Mouse (Mus musculus) left cerebral cortex, adult 11 months (tissue): ENCODE results near the gene Hadha.

Experiments
- DNase-seq: peaks from one replicate; pipeline ENCODE4 v3.0.0; 2022; ENCODE audit warnings: low spot score

Gene Hadha

DNA sequence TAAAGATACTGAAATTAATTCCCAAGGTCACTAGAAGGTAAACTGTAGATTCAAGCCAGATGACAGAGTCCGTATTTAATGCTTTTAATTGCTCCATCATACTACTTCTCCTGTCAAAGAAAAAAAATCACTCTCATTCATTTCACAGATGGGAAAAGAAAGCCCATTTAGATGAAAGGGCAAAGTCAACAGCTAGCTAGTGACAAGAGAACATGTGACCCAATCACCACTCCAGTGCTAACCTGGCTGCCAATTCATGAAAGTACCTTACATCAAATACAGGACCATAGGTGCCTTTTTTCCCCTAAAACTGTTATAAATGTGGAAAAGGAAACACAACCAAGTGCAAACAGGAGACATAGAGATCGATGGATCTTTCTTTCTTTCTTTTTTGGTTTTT is 1.7 kb downstream of the Hadha start:
- DNase-seq, result no peak

DNA sequence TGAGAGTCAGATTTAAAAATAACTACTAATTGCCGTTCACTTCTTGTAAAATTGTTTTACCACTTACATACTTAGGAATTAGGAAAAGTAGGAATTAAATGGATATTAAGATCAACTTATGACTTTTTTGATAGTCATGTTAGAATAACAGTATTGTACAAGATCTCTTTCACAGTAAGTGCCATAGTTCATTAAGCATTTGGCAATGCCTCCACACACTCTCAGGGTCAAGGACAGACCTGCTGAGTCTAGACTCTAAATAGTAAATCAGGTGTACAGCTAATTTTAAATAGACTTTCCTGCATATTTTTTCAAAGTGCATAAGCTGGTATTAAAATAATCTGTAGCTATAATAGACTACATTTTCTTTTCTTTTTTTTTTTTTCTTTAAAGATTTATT is 2.5 kb downstream of the Hadha start:
- no peak for DNase-seq

DNA sequence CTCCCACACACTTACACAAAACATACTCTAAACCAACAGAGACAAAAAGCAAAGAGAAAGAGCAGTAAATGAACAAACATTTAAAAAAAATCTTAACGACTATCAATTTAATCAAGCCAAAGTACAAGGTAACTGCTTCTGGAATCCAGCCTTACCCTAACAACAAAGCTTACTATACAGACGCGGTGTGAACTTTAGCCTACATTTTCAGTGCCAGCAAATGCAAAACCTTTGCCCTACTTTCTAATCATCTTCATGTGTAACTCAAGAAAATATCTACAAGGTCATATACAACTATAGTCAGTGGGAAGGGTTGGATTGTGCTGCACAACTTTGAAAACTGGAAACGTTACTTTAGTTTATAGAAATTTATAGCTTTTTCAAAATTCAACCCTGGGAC is 3.0 kb downstream of the Hadha start:
- no peak for DNase-seq

DNA sequence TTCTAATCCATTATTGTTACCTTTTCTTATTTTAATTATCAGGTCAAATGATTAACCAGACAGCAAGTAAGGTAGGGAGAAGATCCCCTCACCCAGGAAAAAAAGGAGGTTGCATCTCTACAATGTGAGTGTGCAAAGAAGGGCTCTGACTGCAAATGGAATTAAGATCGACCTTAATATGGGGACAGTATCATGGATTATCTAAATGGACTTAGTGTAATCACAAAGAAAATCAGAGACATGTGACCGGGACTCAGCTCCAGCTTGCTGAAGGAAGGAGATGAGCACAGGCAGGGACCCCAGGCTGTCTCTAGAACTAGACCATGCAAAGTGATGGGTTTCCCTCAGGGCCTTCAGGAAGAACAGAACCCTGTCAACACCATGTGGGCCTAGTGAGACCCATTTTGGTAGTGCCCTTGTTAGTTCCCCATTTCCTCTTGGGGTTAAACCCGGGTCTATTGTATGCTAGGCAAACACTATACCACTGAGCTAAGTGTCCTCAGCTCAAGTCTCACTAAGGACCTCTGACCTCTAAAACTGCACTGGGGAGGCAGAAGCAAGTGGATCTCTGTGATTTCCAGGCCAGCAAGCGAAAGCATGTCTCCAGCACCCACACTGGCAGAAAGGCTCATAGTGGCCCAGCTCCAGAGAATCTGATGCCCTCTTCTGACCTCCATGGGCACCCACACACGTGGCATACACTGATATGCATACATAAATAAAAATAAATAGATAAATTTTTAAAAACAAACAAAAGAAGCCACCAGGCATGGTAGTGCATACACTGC is 6.6 kb downstream of the Hadha start:
- no peak for DNase-seq

DNA sequence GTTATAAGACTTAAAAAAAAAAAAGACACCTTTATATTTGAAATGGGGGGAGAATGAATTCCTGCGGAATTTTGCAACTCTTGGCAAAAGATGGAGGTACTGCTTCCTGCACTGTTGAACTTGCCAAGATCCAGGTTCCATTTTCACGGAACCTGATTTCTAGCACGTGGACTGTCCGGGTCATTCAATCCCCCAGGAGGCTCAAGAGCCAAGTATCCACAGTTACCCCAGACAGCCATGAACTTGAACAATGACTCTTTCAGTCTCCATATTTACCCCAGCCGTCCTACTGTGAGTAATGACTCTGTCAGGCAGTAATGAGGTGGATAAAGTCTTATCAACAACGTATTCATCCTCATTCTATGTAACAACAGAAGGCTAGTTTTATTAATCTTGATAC is 8.4 kb downstream of the Hadha start:
- DNase-seq, result no peak

DNA sequence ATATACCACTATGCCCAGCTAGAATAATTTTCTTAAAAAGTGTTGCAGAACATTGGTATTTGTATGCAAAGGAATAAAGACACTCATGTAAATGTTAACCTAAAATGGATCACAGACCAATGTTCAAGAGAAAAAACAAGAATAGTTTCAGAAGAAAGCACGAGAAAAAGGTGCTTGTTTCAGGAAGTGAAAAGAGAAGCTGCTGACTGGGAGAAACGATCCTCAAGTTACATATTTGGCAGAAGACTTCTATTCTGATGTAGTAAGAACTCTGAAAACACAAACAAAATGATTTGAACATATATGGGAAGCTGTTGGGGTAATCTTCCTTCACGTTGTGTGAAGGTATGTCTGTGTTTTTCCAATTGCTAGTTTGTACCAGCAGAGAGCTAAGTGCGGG is 16.8 kb downstream of the Hadha start:
- no peak for DNase-seq

DNA sequence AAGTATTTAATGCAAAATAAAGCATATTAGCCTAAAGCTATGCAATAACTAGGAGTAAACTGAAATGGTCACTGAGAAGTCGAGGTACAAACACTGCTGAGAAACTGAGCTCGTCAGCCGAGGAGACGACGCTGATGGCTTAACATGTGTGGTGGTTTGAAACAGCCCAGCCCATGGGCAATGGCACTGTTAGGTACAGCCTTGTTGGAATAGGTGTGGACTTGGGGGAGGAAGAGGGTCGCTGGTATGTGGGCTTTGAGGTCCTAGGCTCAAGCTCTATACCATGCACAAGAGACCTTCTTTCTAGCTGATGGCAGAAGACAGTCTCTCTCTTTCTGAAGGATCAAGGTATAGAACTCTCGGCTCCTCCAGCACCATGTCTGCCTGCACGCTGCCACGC is 17.7 kb downstream of the Hadha start:
- no peak for DNase-seq

DNA sequence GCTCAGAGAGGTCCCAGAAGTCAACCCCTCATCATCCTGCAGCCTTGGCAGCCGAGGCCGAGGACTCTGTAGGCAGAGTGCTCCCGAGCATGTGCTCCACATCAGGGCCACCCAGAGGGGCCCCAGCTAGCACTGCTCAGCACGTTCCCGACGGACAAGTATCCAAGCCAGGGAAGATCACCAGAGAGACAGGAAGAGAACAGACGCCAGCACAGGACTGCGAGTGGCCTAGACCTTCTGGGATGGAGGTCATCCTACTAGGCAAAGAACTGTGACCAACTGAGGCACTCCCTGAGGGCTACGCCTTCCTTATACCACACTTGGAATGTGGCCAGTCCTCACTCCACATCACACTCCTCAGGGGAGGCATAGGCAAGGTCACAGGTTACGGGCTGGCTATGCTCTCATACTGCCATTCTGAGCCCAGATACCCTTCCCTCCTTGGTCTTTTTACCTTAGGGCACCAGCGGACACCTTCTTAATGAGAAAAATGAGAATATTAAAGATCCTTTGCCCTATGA is 19.2 kb downstream of the Hadha start:
- DNase-seq, result no peak

DNA sequence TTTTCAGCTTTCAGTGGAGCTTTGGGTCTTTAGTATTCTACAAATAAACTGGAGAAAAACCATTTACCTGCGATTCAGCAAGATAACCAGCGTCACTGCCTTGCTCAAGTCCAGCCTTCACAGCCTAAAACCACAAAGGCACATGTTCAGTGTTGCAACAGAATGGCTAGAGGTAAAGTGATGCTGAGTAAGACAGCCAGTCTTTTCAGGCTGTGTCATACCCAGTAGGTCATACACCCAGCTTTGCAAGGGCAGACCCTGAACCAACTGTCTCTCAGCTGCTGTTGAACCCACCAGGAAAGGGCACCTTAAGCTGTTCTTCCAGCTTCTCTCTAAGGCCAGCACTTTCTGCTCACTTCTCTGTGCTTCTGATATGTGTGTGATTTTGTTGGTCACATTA is 22.8 kb downstream of the Hadha start:
- no peak for DNase-seq

DNA sequence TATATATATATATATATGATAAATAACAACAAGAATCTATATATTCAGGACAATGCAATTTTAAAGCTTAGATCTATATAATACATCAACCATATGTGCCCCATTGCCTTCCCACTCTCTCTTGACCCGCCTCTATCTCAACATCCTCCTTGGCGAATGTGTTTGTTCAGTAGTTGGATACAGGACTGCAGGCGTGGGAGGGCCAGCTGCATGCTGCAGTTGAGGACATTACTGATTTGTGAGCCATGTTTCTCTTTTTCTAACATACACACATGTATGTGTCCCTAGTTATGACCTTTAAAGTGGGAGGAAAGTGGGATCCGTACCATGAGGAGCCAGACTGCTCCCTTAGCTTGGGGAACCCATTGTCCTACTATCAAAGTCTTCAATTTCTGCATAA is 23.7 kb downstream of the Hadha start:
- DNase-seq, result no peak

DNA sequence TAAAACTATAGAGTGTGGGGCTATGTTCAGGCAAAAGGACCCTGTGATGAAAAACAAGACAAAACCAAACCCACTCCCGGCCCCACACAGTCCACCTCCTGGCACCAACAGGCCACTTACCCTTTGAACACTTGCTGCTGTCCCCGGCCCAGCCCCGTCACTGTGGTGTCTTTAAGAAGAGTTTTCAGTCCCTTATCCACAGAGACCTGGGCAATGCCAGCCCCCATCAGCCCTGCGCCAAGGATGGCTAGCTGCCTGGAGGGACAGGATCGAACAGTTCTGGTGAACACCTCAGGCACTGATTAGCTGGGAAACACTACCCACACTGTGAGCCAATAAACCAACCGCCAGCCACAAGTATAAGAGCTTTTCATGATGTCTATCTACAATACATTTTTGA is 26.3 kb downstream of the Hadha start:
- no peak for DNase-seq

DNA sequence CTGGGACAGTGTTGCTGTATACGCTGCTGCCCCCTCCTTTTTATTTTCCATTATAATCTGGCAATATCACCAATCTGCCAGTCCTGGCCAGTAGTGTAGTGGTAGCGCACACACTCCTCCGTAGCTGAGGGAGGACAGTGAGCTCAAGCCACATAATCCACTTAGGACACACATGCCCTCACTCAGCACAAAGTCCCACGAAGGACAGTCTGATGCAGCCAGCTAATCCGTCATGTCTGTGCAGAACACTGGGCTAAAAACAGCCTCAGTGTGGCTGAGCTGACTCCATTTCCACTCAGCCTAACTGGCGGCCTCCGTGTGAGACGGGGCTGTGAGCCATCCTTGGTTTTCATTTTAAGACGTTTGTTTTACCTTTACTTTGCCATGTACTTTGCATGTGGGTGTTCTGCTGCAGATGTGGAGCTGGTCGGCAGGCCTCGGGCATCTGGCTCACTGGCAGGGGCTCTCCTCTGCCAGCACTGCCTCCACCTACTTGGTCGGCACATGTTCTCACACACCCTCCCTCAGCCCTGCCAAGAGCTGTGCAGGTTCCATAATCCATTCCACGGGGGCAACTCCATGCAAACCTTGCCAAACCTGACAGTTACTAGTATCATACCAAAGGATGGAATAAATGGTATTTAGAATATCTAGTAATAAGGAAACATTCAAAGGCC is 26.9 kb downstream of the Hadha start:
- no peak for DNase-seq

DNA sequence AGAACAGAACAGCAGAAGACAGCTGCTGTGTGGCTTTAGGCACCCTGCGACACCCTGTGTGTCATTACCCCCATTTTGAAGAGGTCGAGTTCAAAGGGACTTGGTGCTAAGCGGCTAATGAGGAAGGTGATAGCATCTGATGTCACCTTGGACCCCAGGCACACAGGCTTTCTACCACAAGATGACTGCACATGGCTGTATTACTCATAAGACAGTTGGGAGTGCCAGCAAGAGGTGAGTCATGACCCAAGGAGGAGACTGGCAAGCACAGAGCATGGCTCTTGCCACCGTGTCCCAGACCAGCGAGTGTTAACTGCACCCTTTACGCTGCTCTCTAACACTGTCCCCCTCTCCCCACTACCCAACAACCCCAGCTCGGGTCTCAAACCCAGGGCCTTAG is 28.2 kb downstream of the Hadha start:
- no peak for DNase-seq

DNA sequence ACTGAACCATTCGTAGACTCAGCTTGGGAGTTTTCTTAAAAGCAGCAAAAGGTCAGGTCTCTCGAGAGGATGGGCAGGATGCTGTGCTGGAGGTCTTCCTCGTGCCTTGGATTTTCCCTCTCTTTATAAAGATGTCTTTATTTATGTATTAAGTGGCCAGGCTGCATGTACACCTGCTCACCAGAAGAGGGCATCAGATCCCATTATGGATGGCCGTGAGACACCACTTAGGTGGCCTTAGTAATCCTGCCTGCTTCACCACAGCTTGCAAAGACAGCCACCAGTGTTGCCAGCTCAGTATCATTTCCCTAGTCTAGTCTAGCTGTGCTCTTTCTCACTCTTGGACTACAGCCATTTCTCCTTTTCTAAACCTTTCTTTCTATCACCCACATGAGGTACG is 29.4 kb downstream of the Hadha start:
- no peak for DNase-seq

DNA sequence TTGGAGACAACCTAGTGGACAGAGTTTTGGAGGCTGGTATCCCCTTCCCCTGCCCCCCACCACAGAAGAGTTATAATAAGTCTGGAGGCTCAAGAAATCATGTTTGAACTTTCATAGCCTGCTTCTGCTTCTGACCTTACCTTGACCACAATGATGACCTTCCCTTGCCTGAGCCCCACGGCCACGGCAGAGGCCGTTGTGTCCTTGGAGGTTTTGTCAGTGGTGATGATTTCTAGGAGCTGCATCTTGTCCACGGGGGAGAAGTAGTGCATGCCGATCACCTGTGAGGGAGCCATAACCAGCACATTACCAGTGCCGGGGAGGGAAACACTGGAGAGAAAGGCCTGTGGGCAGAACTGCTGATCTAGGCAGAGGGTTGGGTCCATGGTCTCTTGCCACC is 32.5 kb downstream of the Hadha start:
- DNase-seq, result no peak

DNA sequence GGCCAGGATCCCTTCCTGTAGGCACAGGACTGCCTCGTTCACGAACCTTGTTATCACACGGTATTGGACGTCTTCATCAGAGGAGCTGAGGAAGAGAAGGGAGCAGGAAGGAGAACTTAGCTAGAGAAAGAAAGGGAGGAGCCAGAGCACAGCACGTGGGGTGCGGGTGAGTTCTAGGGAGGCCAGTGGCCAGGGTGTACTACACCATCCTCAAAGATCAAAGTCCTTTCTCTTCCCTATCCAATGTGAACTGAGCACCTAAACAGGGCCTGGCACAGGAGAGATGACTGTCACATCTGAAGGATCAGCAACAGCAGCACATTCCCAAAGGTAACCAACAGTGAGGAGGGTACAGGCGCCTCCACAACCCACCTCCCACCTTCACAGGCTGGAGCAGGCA is 34.9 kb downstream of the Hadha start:
- no peak for DNase-seq

DNA sequence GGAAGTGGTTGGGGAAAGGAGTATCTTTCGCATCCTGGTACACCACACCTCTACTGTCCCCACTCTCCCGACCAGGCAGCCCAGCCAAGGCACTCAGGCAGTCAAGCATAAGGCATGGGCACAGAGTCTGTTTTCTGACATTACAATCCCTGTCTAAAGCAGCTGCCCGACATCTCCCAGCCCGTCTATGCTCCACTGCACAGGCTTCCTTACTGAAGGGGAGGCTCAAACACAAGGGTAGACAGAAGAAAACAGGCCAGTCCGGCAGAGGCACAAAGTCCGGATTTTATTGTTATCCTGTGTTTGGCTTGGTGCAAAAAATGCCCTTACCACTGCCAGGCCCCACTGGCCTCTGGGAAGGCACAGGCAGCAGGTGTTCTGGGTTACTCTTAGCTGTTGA is 35.8 kb downstream of the Hadha start:
- DNase-seq, result no peak

DNA sequence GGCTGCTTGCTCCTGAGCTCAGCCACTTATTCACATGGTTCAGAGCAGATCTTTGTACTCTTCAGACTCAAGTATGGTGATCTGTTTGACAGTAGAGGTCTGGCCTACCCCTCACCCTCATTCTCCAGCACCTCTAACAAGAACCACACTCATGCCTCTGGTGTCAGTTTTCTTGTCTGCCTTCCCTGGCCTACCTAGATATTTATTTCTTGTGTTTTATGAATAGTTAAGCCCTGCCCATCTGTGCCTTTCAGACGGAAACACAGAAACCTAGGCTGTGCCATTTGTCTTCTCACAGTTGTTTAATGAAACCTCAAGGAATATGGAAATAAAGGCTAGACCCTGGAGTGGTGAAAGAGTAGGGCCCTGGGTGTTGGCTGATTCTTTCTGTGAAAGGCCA is 36.9 kb downstream of the Hadha start:
- no peak for DNase-seq

DNA sequence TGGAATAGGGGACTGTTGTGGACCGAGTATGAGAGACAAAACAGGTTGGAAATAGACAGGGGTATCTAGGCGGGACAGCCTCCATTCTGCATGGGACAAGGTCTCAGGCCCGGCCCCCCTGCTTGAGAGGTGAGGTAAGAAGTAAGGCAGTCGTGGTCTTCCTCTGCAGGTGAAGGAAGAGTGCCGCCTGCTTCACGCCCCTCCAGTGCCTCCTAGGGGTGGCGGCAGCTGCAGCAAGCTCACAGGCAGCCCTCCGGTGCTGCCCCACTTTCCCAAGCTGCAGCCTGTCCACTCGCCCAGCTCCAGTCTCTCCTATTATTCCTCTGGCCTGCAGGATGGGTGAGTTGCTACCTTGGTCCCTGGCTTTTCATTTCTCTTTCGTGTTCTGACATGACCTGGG is 39.2 kb downstream of the Hadha start:
- DNase-seq, result no peak

DNA sequence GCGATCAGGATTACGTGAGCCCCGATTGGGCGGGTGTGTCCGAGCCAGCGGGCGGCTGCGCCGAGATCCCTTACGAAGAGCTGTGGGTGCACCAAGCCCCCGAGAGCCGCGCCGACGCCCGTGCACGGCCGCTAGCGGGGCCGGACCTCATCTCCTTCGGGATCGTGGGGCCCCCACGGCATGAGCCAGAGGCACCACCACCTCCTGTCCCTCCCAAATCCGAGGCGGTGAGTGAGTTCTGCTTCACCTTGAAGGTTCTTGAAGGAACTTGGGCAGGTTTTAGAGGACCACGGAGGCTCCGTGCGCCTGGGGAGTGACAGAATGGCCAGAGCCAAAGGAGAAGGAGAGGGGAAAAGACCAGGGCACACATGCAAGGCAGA is 40.2 kb downstream of the Hadha start:
- DNase-seq, result no peak

DNA sequence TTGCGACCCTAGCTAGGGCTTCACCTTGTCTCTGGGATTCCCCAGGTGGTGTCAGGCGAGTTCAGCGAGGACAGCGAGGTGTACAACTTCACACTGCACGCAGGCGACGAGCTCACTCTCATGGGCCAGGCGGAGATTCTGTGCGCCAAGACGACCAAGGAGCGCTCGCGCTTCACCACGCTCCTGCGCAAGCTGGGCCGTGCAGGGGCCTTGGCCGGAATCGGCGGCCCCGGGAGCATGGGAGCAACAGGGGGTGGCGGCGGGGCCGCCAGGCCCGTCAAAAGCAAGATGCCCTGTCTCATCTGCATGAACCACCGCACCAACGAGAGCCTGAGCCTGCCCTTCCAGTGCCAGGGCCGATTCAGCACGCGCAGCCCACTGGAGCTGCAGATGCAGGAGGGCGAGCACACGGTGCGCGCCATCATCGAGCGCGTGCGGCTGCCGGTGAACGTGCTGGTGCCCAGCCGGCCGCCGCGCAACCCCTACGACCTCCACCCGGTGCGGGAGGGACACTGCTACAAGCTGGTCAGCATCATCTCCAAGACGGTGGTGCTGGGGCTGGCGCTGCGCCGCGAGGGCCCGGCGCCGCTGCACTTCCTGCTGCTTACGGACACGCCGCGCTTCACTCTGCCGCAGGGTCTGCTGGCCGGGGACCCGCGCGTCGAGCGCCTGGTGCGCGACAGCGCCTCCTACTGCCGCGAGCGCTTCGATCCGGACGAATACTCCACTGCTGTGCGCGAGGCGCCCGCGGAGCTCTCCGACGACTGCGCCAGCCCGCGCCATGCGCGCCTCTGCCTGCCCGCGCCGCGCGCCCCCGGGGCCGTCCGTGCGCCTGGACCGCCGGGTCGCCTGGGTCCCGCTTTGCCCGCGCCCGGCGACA is 40.8 kb downstream of the Hadha start:
- DNase-seq, result no peak

DNA sequence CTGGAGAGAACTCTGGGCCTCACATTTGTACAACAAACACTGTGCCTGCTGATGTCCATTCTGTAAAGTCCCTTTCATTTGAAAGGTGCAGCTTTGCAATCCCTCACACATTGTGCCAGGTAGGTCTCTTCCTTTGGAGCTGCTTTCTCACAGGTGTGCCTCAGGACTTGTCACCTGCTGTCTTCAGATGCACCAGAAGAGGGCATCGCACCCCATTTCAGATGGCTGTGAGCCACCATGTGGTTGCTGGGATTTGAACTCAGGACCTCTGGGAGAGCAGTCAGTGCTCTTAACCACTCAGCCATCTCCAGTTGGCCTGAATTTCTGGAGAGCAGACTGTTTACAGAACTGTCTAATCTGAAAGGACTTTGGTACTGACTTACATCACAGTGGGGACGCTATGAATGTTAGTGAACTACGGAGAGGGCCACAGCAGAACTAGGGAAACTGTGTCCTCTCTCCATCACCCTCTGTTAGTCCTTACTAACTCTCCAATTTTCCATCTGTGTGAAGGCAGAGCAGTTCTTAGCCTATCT is 42.4 kb downstream of the Hadha start:
- DNase-seq, result no peak

DNA sequence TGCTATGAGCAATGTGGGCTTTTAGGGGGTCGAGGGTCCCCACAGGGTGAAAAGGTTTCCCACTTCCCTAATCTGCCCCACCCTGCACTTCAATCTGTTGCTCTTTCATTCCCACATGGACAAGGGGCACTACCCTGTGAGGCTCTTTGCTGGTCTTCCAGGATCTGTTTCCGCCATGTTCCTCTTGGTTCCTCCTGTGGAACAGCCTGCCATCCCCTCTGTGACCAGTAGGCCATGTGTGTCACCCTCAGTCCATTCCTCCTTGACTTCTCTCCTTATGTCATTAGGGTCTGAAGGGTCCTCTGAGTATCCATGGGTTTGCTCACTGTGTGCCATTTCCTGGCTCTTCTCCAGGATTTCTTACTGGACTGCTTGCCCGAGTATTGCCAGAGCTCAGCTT is 43.2 kb downstream of the Hadha start:
- DNase-seq, result no peak
